Mouse (Mus musculus): ENCODE data around the gene Calhm4.
"Not testable (repeated sequence)": the region's sequence is repeated elsewhere in the genome, so short reads cannot be mapped to it uniquely, and the experiment has no call there.

Calhm4 gene

GRCm38 (mm10) chr10:34044210-34044609 lies at the start of gene Calhm4:
Gene Calhm4, minus strand, starts transcription at chr10:34044310.
- no peak for DNase-seq (ENCODE audit: low read depth, low spot score)

DNA sequence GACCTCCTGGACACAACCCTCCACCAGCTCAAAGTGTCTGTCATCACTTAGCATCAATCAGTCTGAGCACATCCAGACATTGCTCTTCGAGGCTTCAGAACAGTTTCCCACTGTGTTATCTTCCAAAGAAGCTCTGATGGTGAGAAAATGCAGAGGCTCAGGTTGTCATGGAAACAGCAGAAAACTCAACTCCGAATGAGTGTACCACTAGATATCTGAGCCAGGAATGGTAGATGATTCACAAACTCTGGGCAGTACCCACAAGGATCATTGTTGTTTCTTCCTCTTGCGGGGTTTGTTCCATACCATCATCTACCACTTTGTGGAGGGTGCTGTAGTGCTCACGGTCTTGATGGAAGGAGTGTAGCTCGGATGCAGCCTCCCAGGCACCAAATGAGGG lies 47.8 kb upstream of the Calhm4 start:
- DNase-seq (ENCODE audit: low read depth, low spot score), result no peak

- DNase-seq (ENCODE audit: low read depth, low spot score), result no peak
Measured at GRCm38 (mm10) chr10:34090481-34090880, 46.4 kb upstream of the Calhm4 start.

GRCm38 (mm10) chr10:34089517-34089916 lies 45.4 kb upstream of the Calhm4 start:
- no peak for DNase-seq (ENCODE audit: low read depth, low spot score)

DNA sequence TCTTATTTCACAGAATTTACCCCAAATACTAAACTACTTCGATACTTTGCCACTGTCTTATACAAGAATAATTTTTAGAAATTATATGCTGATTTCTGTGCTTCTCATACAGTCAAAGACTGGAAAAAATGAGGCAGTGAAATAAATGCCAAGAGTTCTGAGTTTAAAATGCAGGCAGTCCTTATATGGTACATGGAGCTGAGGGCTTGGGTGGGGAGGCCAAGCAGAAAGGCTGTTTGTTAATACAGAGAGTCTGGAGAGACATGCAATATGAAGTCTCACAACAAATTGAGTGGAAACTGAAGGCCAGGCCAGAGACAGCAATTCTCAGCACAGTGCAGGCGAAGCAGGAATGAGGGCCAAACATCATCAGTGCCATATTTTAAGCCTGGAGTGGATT lies 44.4 kb upstream of the Calhm4 start:
- no peak for DNase-seq (ENCODE audit: low read depth, low spot score)

DNA sequence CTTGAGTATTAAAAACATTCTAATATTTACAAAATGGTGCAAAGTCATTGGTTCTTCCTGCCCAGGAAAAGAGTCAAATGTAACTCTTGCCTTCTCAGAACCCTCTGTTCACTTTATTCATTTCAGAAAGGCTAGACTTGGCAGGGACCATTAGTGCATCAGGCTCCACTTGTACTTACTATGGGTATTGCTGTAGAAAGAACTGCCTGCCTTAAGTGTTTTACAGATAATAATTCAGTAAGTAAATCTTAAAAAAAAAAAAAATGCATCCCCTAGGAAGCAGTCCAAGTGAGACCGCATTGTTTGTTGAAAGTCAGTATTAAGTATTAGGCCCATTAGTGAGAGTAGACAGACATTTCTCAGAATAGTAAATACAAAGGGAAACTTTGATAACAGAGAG lies 42.4 kb upstream of the Calhm4 start:
- DNase-seq (ENCODE audit: low read depth, low spot score), result no peak

DNA sequence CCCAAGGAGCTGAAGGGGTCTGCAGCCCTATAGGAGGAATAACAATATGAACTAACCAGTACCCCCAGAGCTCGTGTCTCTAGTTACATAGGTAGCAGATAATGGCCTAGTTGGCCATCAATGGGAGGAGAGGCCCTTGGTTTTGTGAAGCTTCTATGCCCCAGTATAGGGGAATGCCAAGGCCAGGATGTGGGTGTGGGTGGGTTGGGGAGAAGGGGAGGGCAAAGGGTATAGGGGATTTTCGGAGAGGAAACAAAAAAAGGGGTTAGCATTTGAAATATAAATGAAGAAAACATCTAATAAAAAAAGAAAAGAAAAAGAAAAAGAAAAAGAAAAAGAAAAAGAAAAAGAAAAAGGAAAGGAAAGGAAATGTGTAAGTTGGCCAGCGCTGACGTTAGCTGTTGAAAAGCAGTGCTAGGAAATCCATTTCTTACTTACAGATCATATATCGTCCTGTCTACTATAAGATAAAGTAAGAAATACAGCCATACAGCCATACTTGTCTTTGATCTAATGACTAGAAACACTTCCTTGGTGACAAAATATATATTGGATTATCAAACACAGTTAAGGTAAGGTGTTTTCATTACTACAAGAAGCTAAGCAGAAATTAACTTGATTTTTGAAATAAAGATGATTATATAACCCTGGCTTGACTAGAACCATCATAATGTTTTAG lies 30.6 kb upstream of the Calhm4 start:
- no peak for DNase-seq (ENCODE audit: low read depth, low spot score)

GRCm38 (mm10) chr10:34071650-34072049 lies 27.5 kb upstream of the Calhm4 start:
- DNase-seq (ENCODE audit: low read depth, low spot score), result no peak

DNA sequence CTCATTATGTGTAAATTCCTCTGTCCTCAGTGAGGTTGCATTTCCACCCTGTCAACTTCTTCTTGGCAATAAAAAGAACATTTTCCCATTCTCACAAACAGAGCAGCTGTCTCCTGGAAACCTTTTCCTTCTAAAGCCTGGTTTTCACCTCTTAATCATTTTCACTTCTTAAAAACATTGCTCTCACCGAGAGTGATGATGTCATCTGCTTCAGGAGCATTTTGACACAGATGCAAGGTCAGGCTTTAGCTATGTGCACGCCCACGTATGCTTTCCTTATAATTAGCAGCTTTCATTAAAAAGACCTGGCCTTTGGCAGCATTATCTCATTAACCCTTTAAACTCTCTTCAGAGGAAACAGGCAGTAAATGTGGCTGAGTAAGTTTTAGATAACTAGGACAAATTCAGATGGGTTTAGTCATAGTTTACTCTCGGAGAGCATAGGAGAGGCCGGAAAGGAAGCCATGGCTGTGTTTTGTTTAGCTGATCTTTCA lies 26.9 kb upstream of the Calhm4 start:
- DNase-seq (ENCODE audit: low read depth, low spot score), result no peak

GRCm38 (mm10) chr10:34069606-34070005 lies 25.5 kb upstream of the Calhm4 start:
- no peak for DNase-seq (ENCODE audit: low read depth, low spot score)

DNA sequence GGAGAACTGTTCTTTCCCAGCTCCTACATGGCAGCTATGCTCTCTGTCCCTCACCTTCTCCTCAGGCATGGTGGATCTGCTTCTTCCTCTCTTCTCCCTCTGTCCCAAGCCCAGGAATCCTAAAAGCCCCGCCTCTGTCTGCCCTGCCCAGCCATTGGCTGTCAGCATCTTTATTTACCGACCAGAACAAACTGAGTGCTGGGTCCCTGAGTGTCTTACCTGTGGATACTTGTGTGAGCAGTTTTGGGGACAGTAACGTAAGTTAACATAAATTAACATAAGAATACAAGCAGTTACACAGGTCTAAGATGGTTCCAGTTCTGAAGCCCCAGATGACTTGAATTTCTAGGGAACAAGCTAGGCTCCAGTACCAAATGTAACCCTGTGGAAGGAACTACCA lies 22.5 kb upstream of the Calhm4 start:
- DNase-seq (ENCODE audit: low read depth, low spot score), result no peak

DNA sequence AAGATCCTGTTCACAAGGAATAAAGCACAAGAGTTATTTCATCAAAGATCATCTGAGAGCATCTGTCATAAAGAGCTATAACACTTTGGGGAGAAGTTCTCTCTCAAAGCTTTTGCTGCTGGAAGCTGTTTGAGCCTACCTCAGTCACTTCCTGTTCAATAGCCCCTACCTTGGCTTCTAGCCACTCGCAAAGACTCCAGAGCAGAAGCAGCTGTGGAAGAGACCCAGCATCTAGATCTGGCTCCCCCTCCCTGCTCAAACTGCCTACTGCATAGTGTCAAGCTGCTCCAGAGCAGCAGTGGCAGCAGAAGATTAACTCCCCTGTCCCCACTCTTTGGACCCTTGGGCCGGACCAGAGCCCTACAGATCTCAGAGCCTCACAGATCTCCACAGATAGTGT lies 9.9 kb upstream of the Calhm4 start:
- no peak for DNase-seq (ENCODE audit: low read depth, low spot score)

- DNase-seq (ENCODE audit: low read depth, low spot score), result no peak
Measured at GRCm38 (mm10) chr10:34037401-34037800, 6.7 kb downstream of the Calhm4 start, which contains the start of gene Trappc3l. Gene Trappc3l, plus strand, starts transcription at chr10:34037597.

- no peak for DNase-seq (ENCODE audit: low read depth, low spot score)
Measured at GRCm38 (mm10) chr10:34036587-34036986, 7.5 kb downstream of the Calhm4 start.

- peak; percentile 59 for DNase-seq (ENCODE audit: low read depth, low spot score)
Measured at GRCm38 (mm10) chr10:34033630-34034305, 10.3 kb downstream of the Calhm4 start.

DNA sequence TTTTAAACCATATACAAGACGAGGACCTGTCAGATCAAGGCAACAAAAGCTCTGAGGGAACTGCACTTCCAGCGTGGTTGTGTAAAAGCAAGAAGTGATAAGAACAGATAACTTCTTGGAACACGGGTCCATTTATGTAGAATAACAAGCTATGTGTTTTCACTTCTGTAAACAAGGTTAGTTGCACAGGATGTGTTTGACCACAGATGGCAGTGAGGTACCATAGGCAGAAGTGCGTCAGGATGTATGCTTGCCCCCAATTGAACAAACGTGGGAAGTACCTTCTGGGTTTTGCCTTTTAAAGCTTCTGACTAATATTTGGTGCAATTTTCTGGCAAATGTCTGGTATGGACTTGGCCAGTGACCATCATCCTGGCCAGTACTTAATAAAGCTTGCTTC lies 13.8 kb downstream of the Calhm4 start:
- DNase-seq (ENCODE audit: low read depth, low spot score), result no peak

DNA sequence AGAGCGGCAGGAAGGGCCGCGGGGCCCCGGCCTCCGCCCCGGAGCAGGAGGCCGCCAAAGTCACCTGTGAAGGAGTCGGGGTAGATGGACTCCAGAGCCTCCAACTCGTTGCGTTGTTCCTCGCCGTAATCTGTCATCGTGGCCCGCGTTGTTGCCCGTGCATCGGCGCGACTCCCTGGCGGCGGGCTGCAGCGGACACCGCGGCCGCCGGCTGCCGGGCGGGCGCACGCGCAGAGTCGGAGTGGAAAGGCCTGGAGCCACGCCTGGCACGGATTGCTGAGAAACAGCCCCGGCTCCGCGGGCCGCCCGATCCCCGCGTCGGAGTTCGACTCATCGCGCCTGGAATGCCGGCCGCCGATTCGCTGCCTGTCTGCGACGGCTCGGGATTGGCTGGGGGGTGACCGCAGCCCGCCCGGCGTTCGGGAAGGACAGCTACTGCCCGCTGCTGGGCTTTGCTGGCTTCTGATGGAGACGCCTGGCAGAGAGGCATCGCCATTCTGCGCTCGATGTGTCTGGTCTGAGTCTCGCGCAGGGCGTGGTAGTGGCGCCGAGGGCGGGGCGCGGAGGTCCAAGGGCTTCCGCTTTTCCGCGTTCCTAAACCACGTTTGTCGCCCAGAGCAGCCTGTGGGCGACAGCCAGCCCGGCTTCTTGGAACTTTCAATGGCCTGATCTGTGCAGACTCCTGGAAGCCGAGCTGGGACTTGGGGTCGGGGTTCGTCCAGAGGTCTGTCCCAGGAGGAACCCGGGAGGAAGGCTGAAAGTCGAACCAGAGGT lies 24.6 kb downstream of the Calhm4 start, which contains the start of gene Rwdd1:
Gene Rwdd1 (minus strand): TSS at position 323 of the 774 bp plus-strand sequence.
- DNase-seq (ENCODE audit: low read depth, low spot score), result peak; percentile 92

DNA sequence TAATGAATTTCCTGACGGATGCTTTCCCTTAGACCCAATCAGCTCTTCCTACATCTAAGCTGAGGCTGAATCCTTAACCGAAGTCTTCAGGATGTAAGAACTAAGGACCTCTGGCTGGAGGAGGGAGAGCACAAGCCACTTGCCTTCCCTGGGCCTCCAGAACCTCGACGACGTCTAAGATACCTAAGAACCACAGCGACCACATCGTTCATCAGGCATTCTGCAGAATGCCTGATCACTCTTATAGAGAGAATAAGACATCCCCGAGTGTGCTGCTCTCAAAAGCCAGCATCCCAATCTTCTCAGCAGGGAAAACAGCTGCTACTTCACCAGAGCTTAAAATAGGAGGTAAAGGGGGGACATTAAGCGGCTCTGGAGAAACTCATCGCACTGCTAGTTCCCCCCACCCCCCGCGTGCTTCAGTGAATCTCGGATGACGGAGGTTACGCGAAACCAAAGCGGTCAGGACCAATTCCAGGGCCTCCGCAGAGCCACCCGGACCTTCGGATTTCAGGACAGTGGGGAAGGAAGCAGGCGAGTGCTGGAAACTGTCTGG lies 25.3 kb downstream of the Calhm4 start:
- DNase-seq (ENCODE audit: low read depth, low spot score), result no peak

DNA sequence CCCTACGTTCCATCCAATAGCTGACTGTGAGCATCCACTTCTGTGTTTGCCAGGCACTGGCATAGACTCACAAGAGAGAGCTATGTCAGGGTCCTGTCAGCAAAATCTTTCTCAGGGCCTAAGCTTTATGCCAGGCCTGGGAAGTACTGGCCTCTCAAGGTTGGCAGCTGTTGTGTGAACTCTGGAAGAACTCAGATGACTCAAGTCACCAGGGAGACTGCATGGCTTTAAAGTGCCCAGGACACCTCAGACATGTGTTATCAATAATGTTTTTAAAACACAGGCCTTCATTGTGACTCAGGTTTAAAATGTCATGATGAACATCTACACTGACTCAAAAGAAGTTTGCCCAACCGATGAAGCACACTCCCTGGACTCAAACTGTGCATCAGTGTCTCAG lies 30.9 kb downstream of the Calhm4 start:
- no peak for DNase-seq (ENCODE audit: low read depth, low spot score)

- no peak for DNase-seq (ENCODE audit: low read depth, low spot score)
Measured at GRCm38 (mm10) chr10:34012581-34012980, 31.5 kb downstream of the Calhm4 start.

GRCm38 (mm10) chr10:33998397-33998796 lies 45.7 kb downstream of the Calhm4 start:
- no peak for DNase-seq (ENCODE audit: low read depth, low spot score)

GRCm38 (mm10) chr10:33996686-33997085 lies 47.4 kb downstream of the Calhm4 start:
- not testable (repeated sequence) for DNase-seq (ENCODE audit: low read depth, low spot score)
